7 mouse cellular contexts compared by ENCODE assay signal in genomic region chr3:88140903-88141430, GRCm38 (mm10). TPM values are rescaled to one million over a fixed set of nuclear protein-coding genes. Genes with fewer than 3 reads are reported as not detected.
DNase-seq lines count a peak whose midpoint lies in the region; ATAC-seq lines count a peak whose summit lies in the region.

No protein-coding gene starts in this region.

- H3K27me3 ChIP-seq in megakaryocyte, embryonic 14.5 days (replicated peaks) = no peaks in the 10 kb centered on the region
- peaks cover 18% of the 10 kb centered on the region for H3K27me3 ChIP-seq in forebrain, embryonic 13.5 days
- no peaks in the 10 kb centered on the region for H3K27me3 ChIP-seq in liver, embryonic 11.5 days (replicated peaks; ENCODE audit: control insufficient read depth, insufficient read depth, low read length)

- no peak for DNase-seq in liver, embryonic 11.5 days (ENCODE audit: low spot score)
- DNase-seq in thymus, postnatal 0 days (ENCODE audit: low spot score) = peak; percentile 44
- DNase-seq in c-Kit-positive CD71-positive TER-119-positive erythroid progenitor cells, embryonic 14.5 days (ENCODE audit: low spot score) = no peak
- no peak for DNase-seq in urinary bladder, adult 18-20 months (ENCODE audit: low spot score in 2 of 2)

- ATAC-seq in megakaryocyte, adult 5-6 weeks (ENCODE audit: poor library complexity, severe bottlenecking) = no peak
- ATAC-seq in forebrain, embryonic 13.5 days = no peak
- ATAC-seq in liver, embryonic 11.5 days (replicated peaks; ENCODE audit: low FRiP score) = no peak

- H3K27ac ChIP-seq in forebrain, embryonic 13.5 days = no peak overlapping the region
- H3K27ac ChIP-seq in liver, embryonic 11.5 days (ENCODE audit: low read depth, low read length) = peak overlapping the region; percentile 95

- H3K36me3 ChIP-seq in megakaryocyte, embryonic 14.5 days (replicated peaks; ENCODE audit: low read length) = peaks cover 18% of the 10 kb centered on the region
- H3K36me3 ChIP-seq in forebrain, embryonic 13.5 days (ENCODE audit: poor library complexity, severe bottlenecking) = no peaks in the 10 kb centered on the region
- H3K36me3 ChIP-seq in liver, embryonic 11.5 days (ENCODE audit: control insufficient read depth, insufficient read depth, low read length) = no peaks in the 10 kb centered on the region

- 59% methylated on average over 6 of the region's 6 CpGs for WGBS in forebrain, embryonic 13.5 days
- WGBS in liver, embryonic 11.5 days = 47% methylated on average over 6 of the region's 6 CpGs

- peak overlapping the region; percentile 96 for H3K4me3 ChIP-seq in megakaryocyte, embryonic 14.5 days (replicated peaks)
- peak overlapping the region; percentile 91 for H3K4me3 ChIP-seq in forebrain, embryonic 13.5 days
- peak overlapping the region; percentile 89 for H3K4me3 ChIP-seq in liver, embryonic 11.5 days (ENCODE audit: low read depth, low read length)

- peak overlapping the region; percentile 96; the same call in 1 of the 2 replicates for H3K4me2 ChIP-seq in forebrain, embryonic 13.5 days
- peak overlapping the region; percentile 96 for H3K4me2 ChIP-seq in liver, embryonic 11.5 days

- H3K4me1 ChIP-seq in megakaryocyte, embryonic 14.5 days = peaks cover 70% of the 10 kb centered on the region
- H3K4me1 ChIP-seq in forebrain, embryonic 13.5 days = peaks cover 72% of the 10 kb centered on the region
- peaks cover 49% of the 10 kb centered on the region for H3K4me1 ChIP-seq in liver, embryonic 11.5 days (replicated peaks; ENCODE audit: control insufficient read depth, insufficient read depth, low read length)

- H3K9me3 ChIP-seq in megakaryocyte, embryonic 14.5 days = no peaks in the 10 kb centered on the region
- no peaks in the 10 kb centered on the region for H3K9me3 ChIP-seq in forebrain, embryonic 13.5 days (replicated peaks)
- H3K9me3 ChIP-seq in liver, embryonic 11.5 days (ENCODE audit: control insufficient read depth, low read length) = no peaks in the 10 kb centered on the region

- no peak overlapping the region for H3K9ac ChIP-seq in forebrain, embryonic 13.5 days
- H3K9ac ChIP-seq in liver, embryonic 11.5 days (ENCODE audit: low read depth, low read length) = peak overlapping the region; percentile 95

RNA-seq across cellular contexts. Expression of gene Mef2d, which starts 1.2 kb away (rescaled TPM):
- polyA plus RNA-seq in megakaryocyte, embryonic 14.5 days (2012; ENCODE audit: insufficient read depth, low replicate concordance) = 60.2 and 145 TPM in 2 replicates
- 73.3 and 77.4 TPM in 2 replicates for total RNA-seq in megakaryocyte, adult 5-6 weeks (2015)
- 29.2 and 42.0 TPM in 2 replicates for total RNA-seq in megakaryocyte, adult 5-6 weeks (2017)
- 15.0 and 16.5 TPM in 2 replicates for polyA plus RNA-seq in forebrain, embryonic 13.5 days (2015; fragmentation: Nextera tagmentation; extraction: Ambion mirVana)
- polyA plus RNA-seq in liver, embryonic 11.5 days (2014; fragmentation: Nextera tagmentation; extraction: Ambion mirVana) = 27.6 and 28.0 TPM in 2 replicates
- 32.0 and 32.2 TPM in 2 replicates for polyA plus RNA-seq in thymus, postnatal 0 days (2015; fragmentation: Nextera tagmentation; extraction: Ambion mirVana)

RNA-seq across cellular contexts. Expression of gene Iqgap3, which starts 59.2 kb away (rescaled TPM):
- polyA plus RNA-seq in megakaryocyte, embryonic 14.5 days (2012; ENCODE audit: insufficient read depth, low replicate concordance) = 3.3 and 6.8 TPM in 2 replicates
- 13.5 and 16.3 TPM in 2 replicates for total RNA-seq in megakaryocyte, adult 5-6 weeks (2015)
- total RNA-seq in megakaryocyte, adult 5-6 weeks (2017) = 26.3 and 27.8 TPM in 2 replicates
- 13.8 and 15.3 TPM in 2 replicates for polyA plus RNA-seq in forebrain, embryonic 13.5 days (2015; fragmentation: Nextera tagmentation; extraction: Ambion mirVana)
- polyA plus RNA-seq in liver, embryonic 11.5 days (2014; fragmentation: Nextera tagmentation; extraction: Ambion mirVana) = 16.8 and 19.1 TPM in 2 replicates
- polyA plus RNA-seq in thymus, postnatal 0 days (2015; fragmentation: Nextera tagmentation; extraction: Ambion mirVana) = 5.8 and 6.1 TPM in 2 replicates
